Mouse (Mus musculus): ENCODE results near the gene Ntf5.
"Not testable (repeated sequence)": the region's sequence is repeated elsewhere in the genome, so short reads cannot be mapped to it uniquely, and the experiment has no call there.

Gene Ntf5

GRCm38 (mm10) chr7:45462325-45462724 lies 48.8 kb downstream of the Ntf5 start:
- DNase-seq (ENCODE audit: low read depth): no peak

- DNase-seq (ENCODE audit: low read depth): not testable (repeated sequence)
Measured at GRCm38 (mm10) chr7:45462868-45463267, 49.4 kb downstream of the Ntf5 start.

GRCm38 (mm10) chr7:45463987-45464778 lies 50.7 kb downstream of the Ntf5 start:
- DNase-seq (ENCODE audit: low read depth): no peak

GRCm38 (mm10) chr7:45465112-45465511 lies 51.6 kb downstream of the Ntf5 start:
- DNase-seq (ENCODE audit: low read depth): no peak

GRCm38 (mm10) chr7:45465549-45465948 lies 52.1 kb downstream of the Ntf5 start:
- DNase-seq (ENCODE audit: low read depth): peak; percentile 48

GRCm38 (mm10) chr7:45466283-45467089 lies 53.0 kb downstream of the Ntf5 start, which contains the start of gene Bax:
TSS of gene Bax (minus strand) at chr7:45466898.
- peak; percentile 98 for DNase-seq (ENCODE audit: low read depth)
